Mouse (Mus musculus) small intestine, adult 2 months (tissue): ENCODE measurements around the gene Gm15448. TPM values are rescaled to one million over a fixed set of nuclear protein-coding genes. Genes with fewer than 3 reads are reported as not detected.
"Not testable (repeated sequence)": the region's sequence is repeated elsewhere in the genome, so short reads cannot be mapped to it uniquely, and the experiment has no call there.

Experiments
- H3K27ac ChIP-seq: fragments of 200-500 bp; 2 replicates; pipeline ENCODE4 v1.5.1; 2012; ENCODE audit warnings: low read depth, low read length, control low read depth, inconsistent platforms; ENCODE audit not compliant: insufficient read depth
- H3K27me3 ChIP-seq: fragments of 200-500 bp; 2 replicates; pipeline ENCODE4 v1.6.1; 2012; ENCODE audit warnings: mild to moderate bottlenecking, moderate library complexity, low read length, inconsistent platforms; ENCODE audit not compliant: control insufficient read depth, insufficient read depth
- H3K36me3 ChIP-seq: fragments of 200-500 bp; 2 replicates; pipeline ENCODE4 v1.6.1; 2012; ENCODE audit warnings: mild to moderate bottlenecking, low read length, control low read depth, inconsistent platforms; ENCODE audit not compliant: control insufficient read depth, insufficient read depth
- H3K4me1 ChIP-seq: fragments of 200-500 bp; 2 replicates; pipeline ENCODE4 v1.6.1; 2012; ENCODE audit warnings: low read length, inconsistent platforms, mixed read lengths; ENCODE audit not compliant: control insufficient read depth, insufficient read depth, insufficient read length
- H3K4me3 ChIP-seq: fragments of 200-500 bp; 2 replicates; pipeline ENCODE4 v1.5.1; 2012; ENCODE audit warnings: low read depth, mild to moderate bottlenecking, control low read depth, inconsistent platforms, low read length, moderate library complexity
- WGBS: fragments of 180-500 bp; shearing (Covaris S2); methylation state at CpG from one replicate; pipeline ENCODE4 v1.1.7; 2018; 5-methylcytosine and 5-hydroxymethylcytosine counted together
- polyA plus RNA-seq: library from polyadenylated mRNA; depleted of rRNA; stranded (reverse); fragments of >200 nt; gene quantifications from 2 replicates; pipeline ENCODE4 v1.2.3, GENCODE M21; 2012; rRNA removed

The Gm15448 gene
- polyA plus RNA-seq = 0.11 and 0.18 TPM in 2 replicates

GRCm38 (mm10) chr7:3825599-3825998 is at the start of gene Gm15448:
TSS of gene Gm15448 (minus strand) at chr7:3825687.
- not testable (repeated sequence) for H3K36me3 ChIP-seq, H3K4me3 ChIP-seq, H3K27ac ChIP-seq, H3K4me1 ChIP-seq, H3K27me3 ChIP-seq
- WGBS = 32% methylated on average over 1 of the region's 3 CpGs

- H3K36me3 ChIP-seq, H3K4me1 ChIP-seq, H3K4me3 ChIP-seq, H3K27me3 ChIP-seq, H3K27ac ChIP-seq: not testable (repeated sequence)
- no CpG with 5 or more reads among the region's 1 CpGs for WGBS
These were observed 49.5 kb upstream of the Gm15448 start for GRCm38 (mm10) chr7:3875032-3875431.

- H3K4me1 ChIP-seq, H3K27me3 ChIP-seq, H3K27ac ChIP-seq, H3K36me3 ChIP-seq, H3K4me3 ChIP-seq: not testable (repeated sequence)
- WGBS = no CpG with 5 or more reads among the region's 2 CpGs
These were observed 19.5 kb upstream of the Gm15448 start, which contains the start of gene Pira2 for GRCm38 (mm10) chr7:3844951-3845350. TSS of gene Pira2 (minus strand) at chr7:3845051.

- H3K36me3 ChIP-seq, H3K4me1 ChIP-seq, H3K4me3 ChIP-seq, H3K27ac ChIP-seq, H3K27me3 ChIP-seq: not testable (repeated sequence)
- whole genome bisulfite sequencing = no CpG with 5 or more reads among the region's 1 CpGs
These were observed 12.4 kb upstream of the Gm15448 start for GRCm38 (mm10) chr7:3837854-3838253.

GRCm38 (mm10) chr7:3830633-3831032 is 5.1 kb upstream of the Gm15448 start:
- not testable (repeated sequence) for H3K4me3 ChIP-seq, H3K4me1 ChIP-seq, H3K27ac ChIP-seq, H3K27me3 ChIP-seq, H3K36me3 ChIP-seq

- H3K27me3 ChIP-seq, H3K36me3 ChIP-seq, H3K27ac ChIP-seq, H3K4me1 ChIP-seq, H3K4me3 ChIP-seq: not testable (repeated sequence)
These were observed 13.6 kb downstream of the Gm15448 start for GRCm38 (mm10) chr7:3811912-3812311.

GRCm38 (mm10) chr7:3802935-3803334 is 22.6 kb downstream of the Gm15448 start:
- H3K4me1 ChIP-seq, H3K36me3 ChIP-seq, H3K4me3 ChIP-seq, H3K27me3 ChIP-seq, H3K27ac ChIP-seq: not testable (repeated sequence)
- WGBS = 79% methylated on average over 4 of the region's 4 CpGs

DNA sequence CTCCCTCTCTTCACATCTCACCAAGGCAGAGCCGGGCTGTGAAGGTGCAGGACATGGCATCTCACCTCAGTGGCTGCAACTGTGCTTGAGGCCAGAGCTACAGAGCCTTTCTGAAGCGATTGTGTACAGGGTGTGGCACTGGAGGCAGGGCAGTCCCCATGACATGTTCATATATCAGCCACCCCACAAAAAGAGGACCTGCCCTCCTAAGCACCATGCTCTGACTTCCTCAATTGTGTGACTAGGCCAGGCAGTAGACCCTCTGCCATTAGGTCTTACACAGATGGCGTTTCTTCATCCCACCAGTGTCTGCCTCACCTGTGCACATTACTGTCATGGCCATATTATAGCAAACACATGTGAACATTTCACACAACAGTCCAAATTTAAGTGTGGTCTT is 25.5 kb downstream of the Gm15448 start:
- H3K27ac ChIP-seq, H3K4me3 ChIP-seq, H3K36me3 ChIP-seq, H3K4me1 ChIP-seq, H3K27me3 ChIP-seq: not testable (repeated sequence)
- WGBS = 72% methylated on average over 3 of the region's 3 CpGs

DNA sequence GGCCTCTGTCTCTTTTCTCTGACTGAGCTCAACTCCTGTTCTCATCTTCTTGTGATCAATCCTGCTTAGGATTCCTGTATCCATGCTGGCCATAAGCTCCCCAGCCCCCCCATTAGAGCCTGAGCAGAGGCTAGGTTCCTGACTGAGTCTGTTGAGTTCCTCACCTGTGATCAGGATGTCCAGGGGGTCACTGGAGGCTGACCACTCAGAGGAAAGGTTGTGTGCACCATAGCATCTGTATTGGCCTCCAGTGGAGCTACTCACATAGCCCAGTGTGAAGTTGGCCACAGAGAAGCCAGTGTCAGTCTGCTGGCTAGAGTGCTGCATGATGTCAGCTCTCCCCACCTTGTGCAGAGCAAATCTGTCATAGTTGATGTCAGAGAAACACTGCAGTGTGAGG is 29.2 kb downstream of the Gm15448 start:
- not testable (repeated sequence) for H3K27ac ChIP-seq, H3K4me1 ChIP-seq

More for the DNA sequence above, 29.2 kb downstream of the Gm15448 start:
- not testable (repeated sequence) for H3K4me3 ChIP-seq, H3K27me3 ChIP-seq, H3K36me3 ChIP-seq

Other genes starting within 250 kb of the Gm15448 start
- gene Oscar, start 209.5 kb downstream of the Gm15448 start, polyA plus RNA-seq = 0.10 TPM in 1 of 2 replicates, not detected in the other
- gene Ndufa3, start 208.3 kb downstream of the Gm15448 start, polyA plus RNA-seq = 238 and 337 TPM in 2 replicates
- 2.2 and 6.9 TPM in 2 replicates for gene Tfpt, start 195.8 kb downstream of the Gm15448 start, polyA plus RNA-seq
- gene Prpf31, start 195.7 kb downstream of the Gm15448 start, polyA plus RNA-seq = 9.4 and 16.7 TPM in 2 replicates
- gene Cnot3, start 180.4 kb downstream of the Gm15448 start, polyA plus RNA-seq = 48.3 and 88.2 TPM in 2 replicates
- 2.4 and 5.1 TPM in 2 replicates for gene Leng1, start 159.8 kb downstream of the Gm15448 start, polyA plus RNA-seq
- 119 and 229 TPM in 2 replicates for gene Tmc4, start 148.1 kb downstream of the Gm15448 start, polyA plus RNA-seq
- gene Tsen34, start 132.8 kb downstream of the Gm15448 start, polyA plus RNA-seq = 50.3 and 92.2 TPM in 2 replicates
- 33.0 and 59.6 TPM in 2 replicates for gene Mboat7, start 132.2 kb downstream of the Gm15448 start, polyA plus RNA-seq
- gene Rps9, start 121.7 kb downstream of the Gm15448 start, polyA plus RNA-seq = 1,258 and 1,397 TPM in 2 replicates
- 4.7 and 5.2 TPM in 2 replicates for gene Pirb, start 105.3 kb downstream of the Gm15448 start, polyA plus RNA-seq
- gene Pira2, start 19.4 kb upstream of the Gm15448 start, polyA plus RNA-seq = 0.41 and 0.83 TPM in 2 replicates
- gene Gm14548, start 72.4 kb upstream of the Gm15448 start, polyA plus RNA-seq = 0.11 and 0.57 TPM in 2 replicates
- 0.42 and 1.2 TPM in 2 replicates for gene Lilra6, start 89.8 kb upstream of the Gm15448 start, polyA plus RNA-seq
- gene Lair1, start 237.5 kb upstream of the Gm15448 start, polyA plus RNA-seq = 6.9 and 9.2 TPM in 2 replicates